Mouse (Mus musculus): ENCODE measurements around the gene Mdfi. TPM values are rescaled to one million over a fixed set of nuclear protein-coding genes. Genes with fewer than 3 reads are reported as not detected.

Gene Mdfi
- not detected in 2 replicates for polyA plus RNA-seq (2021; fragmentation: Nextera tagmentation)
- long read RNA-seq, experiment 1: 0 reads
- long read RNA-seq, experiment 2: 0 reads

DNA sequence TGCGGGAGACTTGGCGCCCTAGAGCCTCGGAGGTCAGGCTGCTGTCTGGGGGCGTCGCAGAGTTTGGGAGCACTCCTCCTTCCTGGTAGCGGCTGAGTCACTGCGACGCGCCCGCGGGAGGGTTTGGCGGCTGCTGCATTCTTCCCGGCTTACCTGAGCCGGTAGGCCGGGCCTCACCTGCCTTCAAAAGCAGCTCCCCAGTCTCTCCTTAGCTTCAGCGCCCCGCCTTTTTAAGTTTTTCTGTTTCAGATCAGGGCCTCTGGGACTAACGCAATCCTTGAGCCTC lies at the start of gene Mdfi:
Gene Mdfi (minus strand): TSS at position 210 of the 286 bp plus-strand sequence.

Other genes with a start within 250 kb of the Mdfi start
- gene Bysl, start 223.2 kb downstream of the Mdfi start, polyA plus RNA-seq (2021; fragmentation: Nextera tagmentation): 15.7 TPM in 2 replicates
- gene Med20, start 223.1 kb downstream of the Mdfi start, polyA plus RNA-seq (2021; fragmentation: Nextera tagmentation): 14.8 and 15.8 TPM in 2 replicates
- 6.4 and 6.7 TPM in 2 replicates for gene Gm20517, start 223.1 kb downstream of the Mdfi start, polyA plus RNA-seq (2021; fragmentation: Nextera tagmentation)
- 3.9 and 4.8 TPM in 2 replicates for gene Usp49, start 204.0 kb downstream of the Mdfi start, polyA plus RNA-seq (2021; fragmentation: Nextera tagmentation)
- 347 and 374 TPM in 2 replicates for gene Tomm6, start 146.3 kb downstream of the Mdfi start, polyA plus RNA-seq (2021; fragmentation: Nextera tagmentation)
- gene Frs3, start 145.7 kb downstream of the Mdfi start, polyA plus RNA-seq (2021; fragmentation: Nextera tagmentation): 9.0 and 11.4 TPM in 2 replicates
- gene Gm21981, start 140.2 kb downstream of the Mdfi start, polyA plus RNA-seq (2021; fragmentation: Nextera tagmentation): 1.0 TPM in 2 replicates
- gene Prickle4, start 140.0 kb downstream of the Mdfi start, polyA plus RNA-seq (2021; fragmentation: Nextera tagmentation): 0.36 TPM in 1 of 2 replicates, not detected in the other
- not detected in 2 replicates for gene Pgc, start 107.8 kb downstream of the Mdfi start, polyA plus RNA-seq (2021; fragmentation: Nextera tagmentation)
- gene Tfeb, start 97.7 kb downstream of the Mdfi start, polyA plus RNA-seq (2021; fragmentation: Nextera tagmentation): 3.7 and 3.8 TPM in 2 replicates
- gene Foxp4, start 90.0 kb upstream of the Mdfi start, polyA plus RNA-seq (2021; fragmentation: Nextera tagmentation): 19.9 and 42.5 TPM in 2 replicates
- not detected in 2 replicates for gene 1700122O11Rik, start 203.6 kb upstream of the Mdfi start, polyA plus RNA-seq (2021; fragmentation: Nextera tagmentation)

All from layer of hippocampus, adult 6 months (tissue).